Mouse (Mus musculus) megakaryocyte, embryonic 14.5 days (primary cell): ENCODE measurements around the gene Gpn2. TPM values are rescaled to one million over a fixed set of nuclear protein-coding genes. Genes with fewer than 3 reads are reported as not detected.

Experiments
- H3K27me3 ChIP-seq: replicated peaks from 2 replicates; pipeline ENCODE3; 2012; ENCODE audit warnings: inconsistent platforms
- H3K36me3 ChIP-seq: replicated peaks from 2 replicates; pipeline ENCODE3; 2012; ENCODE audit warnings: low read length, inconsistent platforms, mixed read lengths
- H3K4me1 ChIP-seq: 2 replicates; pipeline ENCODE4 v1.6.1; 2012; ENCODE audit warnings: inconsistent platforms
- H3K4me3 ChIP-seq: replicated peaks from 2 replicates; pipeline ENCODE3; 2012; ENCODE audit warnings: moderate library complexity, mild to moderate bottlenecking, inconsistent platforms
- H3K9me3 ChIP-seq: 2 replicates; pipeline ENCODE4 v1.6.1; 2012; ENCODE audit warnings: inconsistent platforms
- FLI1 ChIP-seq: IDR thresholded peaks from 2 replicates; pipeline ENCODE4 v1.6.1; 2012; ENCODE audit warnings: low read length, inconsistent platforms, mixed read lengths
- GATA1 ChIP-seq: IDR thresholded peaks from 3 replicates; pipeline ENCODE4 v1.6.1; 2012; ENCODE audit warnings: mixed read lengths, low read length, inconsistent platforms, borderline replicate concordance
- polyA plus RNA-seq: library from polyadenylated mRNA; stranded (reverse); fragments of >175 nt; gene quantifications from 2 replicates; pipeline ENCODE4 v1.2.3, GENCODE M21; 2012; ENCODE audit warnings: low replicate concordance; ENCODE audit not compliant: insufficient read depth

Gpn2 gene
- 45.3 and 49.8 TPM in 2 replicates for polyA plus RNA-seq

DNA sequence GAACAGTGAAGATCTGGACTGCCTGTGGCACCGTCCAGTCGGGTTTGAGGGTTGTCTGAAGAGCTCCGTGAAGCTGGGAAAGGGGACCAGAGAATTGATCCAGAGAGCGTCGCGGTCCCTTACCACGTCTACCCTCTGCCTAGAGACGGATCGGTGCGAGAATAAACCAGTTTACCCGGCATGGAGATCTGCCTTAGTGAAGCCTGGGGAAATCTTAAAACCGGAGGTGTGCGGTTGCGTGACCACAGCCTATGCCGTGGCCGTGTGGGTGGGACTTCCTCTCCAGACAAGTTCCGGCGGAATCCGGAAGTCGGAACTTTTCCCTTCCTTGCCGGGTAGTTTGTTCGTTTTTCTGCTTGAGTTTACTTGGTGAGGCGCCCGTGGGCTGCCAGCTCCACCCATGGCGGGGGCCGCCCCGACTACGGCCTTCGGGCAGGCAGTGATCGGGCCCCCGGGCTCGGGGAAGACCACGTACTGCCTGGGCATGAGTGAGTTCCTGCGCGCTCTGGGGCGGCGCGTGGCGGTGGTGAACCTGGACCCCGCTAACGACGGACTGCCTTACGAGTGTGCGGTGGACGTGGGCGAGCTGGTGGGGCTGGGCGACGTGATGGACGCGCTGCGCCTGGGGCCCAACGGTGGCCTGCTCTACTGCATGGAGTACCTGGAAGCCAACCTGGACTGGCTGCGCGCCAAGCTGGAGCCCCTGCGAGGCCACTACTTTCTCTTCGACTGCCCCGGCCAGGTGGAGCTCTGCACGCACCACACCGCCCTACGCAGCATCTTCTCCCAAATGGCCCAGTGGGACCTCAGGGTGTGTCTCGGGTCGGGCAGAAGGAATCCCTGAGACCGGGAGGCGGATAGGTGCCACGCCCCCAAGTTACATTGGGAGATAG, at the start of gene Gpn2:
Gene Gpn2 (plus strand): TSS at position 304 of the 893 bp plus-strand sequence.
- no peaks in the 10 kb centered on the region for H3K27me3 ChIP-seq
- TF ChIP-seq GATA1: no peak
- peaks cover 74% of the 10 kb centered on the region for H3K36me3 ChIP-seq
- peak within 1 kb of the TSS; percentile 100 for H3K4me3 ChIP-seq
- no peaks in the 10 kb centered on the region for H3K9me3 ChIP-seq
- peaks cover 42% of the 10 kb centered on the region for H3K4me1 ChIP-seq

DNA sequence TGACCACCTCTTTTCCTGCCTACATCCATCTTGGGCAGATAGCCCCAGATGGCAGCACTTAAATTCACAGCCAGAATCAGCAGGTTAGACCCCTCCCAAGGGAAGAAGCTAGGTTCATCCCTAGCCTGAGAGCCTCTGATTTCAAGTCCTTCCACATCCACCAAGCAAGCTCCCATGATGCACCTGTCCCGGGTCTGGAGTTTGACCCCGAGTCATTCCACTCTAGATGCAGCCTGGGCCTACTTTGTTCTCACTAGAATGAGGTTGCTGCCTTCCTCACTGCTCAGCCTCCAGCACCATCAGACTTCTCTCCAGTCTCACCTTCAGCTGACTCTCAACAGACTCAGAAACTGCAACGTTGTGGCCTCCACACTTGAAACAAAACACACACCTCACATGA, 48.1 kb upstream of the Gpn2 start:
- no peaks in the 10 kb centered on the region for H3K27me3 ChIP-seq
- TF ChIP-seq GATA1 (no peak), FLI1 (no peak)
- peaks cover 92% of the 10 kb centered on the region for H3K36me3 ChIP-seq
- H3K4me3 ChIP-seq: no peak overlapping the region
- peaks cover 17% of the 10 kb centered on the region for H3K4me1 ChIP-seq
- no peaks in the 10 kb centered on the region for H3K9me3 ChIP-seq

DNA sequence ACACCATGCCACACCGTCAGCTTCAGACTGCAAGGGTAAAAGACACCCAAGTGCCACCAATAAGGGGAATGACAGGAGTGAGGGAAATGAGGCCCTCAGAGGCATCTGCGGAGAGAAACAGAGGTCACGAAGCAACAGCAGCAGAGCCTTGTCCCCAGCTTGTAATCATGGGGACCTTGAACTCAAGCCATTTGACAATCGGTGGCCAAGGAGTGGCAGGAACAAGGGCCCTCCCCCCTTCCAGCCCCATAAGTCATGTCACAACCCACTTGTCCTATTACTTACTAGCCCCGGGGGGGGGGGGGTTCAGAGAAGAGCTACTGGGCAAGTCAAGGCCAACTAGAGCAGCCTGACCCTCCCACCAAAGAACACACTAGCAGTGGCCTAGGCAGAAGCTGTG, 47.5 kb upstream of the Gpn2 start:
- Histone ChIP-seq H3K36me3 (peaks cover 92% of the 10 kb centered on the region), H3K27me3 (no peaks in the 10 kb centered on the region), H3K4me1 (peaks cover 22% of the 10 kb centered on the region), H3K4me3 (no peak overlapping the region), H3K9me3 (no peaks in the 10 kb centered on the region)
- no peak for TF ChIP-seq FLI1
- TF ChIP-seq GATA1: no peak

- Histone ChIP-seq H3K27me3 (no peaks in the 10 kb centered on the region), H3K4me3 (peak within 1 kb of the TSS; percentile 99), H3K36me3 (peaks cover 33% of the 10 kb centered on the region), H3K4me1 (peaks cover 43% of the 10 kb centered on the region), H3K9me3 (peaks cover 7% of the 10 kb centered on the region)
- TF ChIP-seq FLI1: peak; percentile 27; the same call in 1 of the 2 replicates
- no peak for TF ChIP-seq GATA1
Measured at GRCm38 (mm10) chr4:133545272-133546231, 38.6 kb upstream of the Gpn2 start, which contains the start of gene Nudc. TSS of gene Nudc (minus strand) at chr4:133545996.

DNA sequence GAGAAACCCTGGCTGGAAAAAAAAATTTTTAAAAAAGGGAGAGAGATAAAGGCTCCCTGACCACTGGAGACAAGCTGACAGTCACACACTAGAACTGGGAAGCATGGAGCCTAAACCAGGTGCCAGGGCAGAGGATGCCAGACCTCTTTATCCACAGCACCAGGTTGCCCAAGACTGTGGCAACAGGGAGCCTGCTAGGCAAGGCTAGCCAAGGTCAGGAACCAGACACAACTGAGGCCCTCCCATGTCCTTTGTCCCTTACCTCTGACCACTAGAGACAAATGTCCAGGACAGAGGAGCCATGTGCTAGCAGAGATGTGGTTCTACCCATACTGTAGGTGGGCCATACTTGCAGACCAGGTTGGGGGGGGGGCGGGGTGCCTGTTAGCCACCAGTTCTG, 32.1 kb upstream of the Gpn2 start:
- Histone ChIP-seq H3K4me3 (no peak overlapping the region), H3K9me3 (peaks cover 7% of the 10 kb centered on the region), H3K36me3 (no peaks in the 10 kb centered on the region), H3K27me3 (peaks cover 18% of the 10 kb centered on the region), H3K4me1 (peaks cover 22% of the 10 kb centered on the region)
- TF ChIP-seq FLI1 (no peak), GATA1 (no peak)

- peaks cover 7% of the 10 kb centered on the region for H3K9me3 ChIP-seq
- H3K27me3 ChIP-seq: peaks cover 26% of the 10 kb centered on the region
- peaks cover 26% of the 10 kb centered on the region for H3K4me1 ChIP-seq
- TF ChIP-seq FLI1 (no peak), GATA1 (no peak)
- H3K36me3 ChIP-seq: no peaks in the 10 kb centered on the region
- peak within 1 kb of the TSS; percentile 64 for H3K4me3 ChIP-seq
Measured at GRCm38 (mm10) chr4:133552768-133553447, 31.3 kb upstream of the Gpn2 start, which contains the start of gene Nr0b2. TSS of gene Nr0b2 (plus strand) at chr4:133553376.

- Histone ChIP-seq H3K9me3 (peaks cover 7% of the 10 kb centered on the region), H3K27me3 (peaks cover 30% of the 10 kb centered on the region), H3K4me1 (peaks cover 26% of the 10 kb centered on the region), H3K36me3 (no peaks in the 10 kb centered on the region), H3K4me3 (peak overlapping the region; percentile 64)
- TF ChIP-seq GATA1 (no peak), FLI1 (no peak)
Measured at GRCm38 (mm10) chr4:133553448-133554330, 30.5 kb upstream of the Gpn2 start.

DNA sequence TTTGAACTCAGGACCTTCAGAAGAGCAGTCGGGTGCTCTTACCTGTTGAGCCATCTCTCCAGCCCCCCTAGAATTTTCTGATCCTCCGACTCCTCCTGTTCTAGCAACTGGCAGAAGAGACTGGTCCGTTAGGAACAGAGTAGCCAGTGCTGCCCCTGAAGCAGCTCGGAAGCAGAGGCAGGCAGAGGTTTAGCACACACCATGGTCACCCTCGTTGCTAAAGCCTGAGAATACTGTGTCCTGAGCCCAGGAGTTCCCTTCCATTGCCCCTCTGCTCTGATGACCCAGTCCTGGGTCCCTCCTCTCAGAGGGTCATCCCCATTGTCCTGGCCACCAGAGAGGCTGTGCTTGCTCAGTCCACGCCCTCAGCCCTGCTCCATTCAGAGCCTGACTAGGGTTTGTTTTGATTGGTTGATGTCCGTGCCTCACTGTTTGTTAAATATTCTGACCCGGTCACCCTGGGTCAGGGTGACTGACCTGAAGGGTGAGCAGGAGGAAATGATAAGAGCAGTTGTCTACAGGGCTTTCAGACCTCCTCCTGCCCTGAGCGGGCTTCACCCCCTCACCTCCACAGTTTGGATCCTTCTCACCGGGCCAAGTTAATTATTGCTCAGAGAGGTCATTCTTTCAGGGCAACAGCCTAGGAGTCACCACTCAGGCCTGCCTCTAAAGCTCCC, 27.0 kb upstream of the Gpn2 start:
- Histone ChIP-seq H3K4me1 (peaks cover 26% of the 10 kb centered on the region), H3K27me3 (peaks cover 38% of the 10 kb centered on the region), H3K9me3 (no peaks in the 10 kb centered on the region), H3K4me3 (no peak overlapping the region), H3K36me3 (no peaks in the 10 kb centered on the region)
- TF ChIP-seq FLI1 (no peak), GATA1 (no peak)
